In genomic region chr14:31829761-31830562, GRCm38 (mm10) we compare ENCODE assay signal across 8 mouse cellular contexts. TPM values are rescaled to one million over a fixed set of nuclear protein-coding genes. Genes with fewer than 3 reads are reported as not detected.
DNase-seq lines count a peak whose midpoint lies in the region; ATAC-seq and TF ChIP-seq lines count a peak whose summit lies in the region.

No protein-coding gene starts in this region.

- H3K9me3 ChIP-seq in ES-Bruce4 (replicated peaks; ENCODE audit: control insufficient read depth, insufficient read depth, low read length, poor library complexity, severe bottlenecking): no peaks in the 10 kb centered on the region
- H3K9me3 ChIP-seq in forebrain, embryonic 15.5 days: no peaks in the 10 kb centered on the region
- H3K9me3 ChIP-seq in hindbrain, embryonic 10.5 days: no peaks in the 10 kb centered on the region
- H3K9me3 ChIP-seq in lung, postnatal 0 days (ENCODE audit: low read length): no peaks in the 10 kb centered on the region

- H3K4me3 ChIP-seq in ES-Bruce4 (ENCODE audit: low read depth, low read length): peak overlapping the region; percentile 96
- H3K4me3 ChIP-seq in forebrain, embryonic 15.5 days: peak overlapping the region; percentile 92
- H3K4me3 ChIP-seq in hindbrain, embryonic 10.5 days: peak overlapping the region; percentile 97
- H3K4me3 ChIP-seq in lung, postnatal 0 days (ENCODE audit: low read depth, low read length): peak overlapping the region; percentile 88

- peaks cover 5% of the 10 kb centered on the region for H3K4me1 ChIP-seq in ES-Bruce4 (ENCODE audit: control insufficient read depth, insufficient read depth, low read length)
- peaks cover 25% of the 10 kb centered on the region for H3K4me1 ChIP-seq in forebrain, embryonic 15.5 days
- H3K4me1 ChIP-seq in hindbrain, embryonic 10.5 days (replicated peaks): peaks cover 29% of the 10 kb centered on the region; the same call in 1 of the 2 replicates
- H3K4me1 ChIP-seq in lung, postnatal 0 days (ENCODE audit: insufficient read depth, low read depth, low read length): no peaks in the 10 kb centered on the region

- peak overlapping the region; percentile 78 for H3K4me2 ChIP-seq in forebrain, embryonic 15.5 days (replicated peaks)
- peak overlapping the region; percentile 95 for H3K4me2 ChIP-seq in lung, postnatal 0 days (replicated peaks; ENCODE audit: low read depth, low read length)

- no peak for TF ChIP-seq POLR2A in ES-Bruce4 (IDR thresholded peaks at IDR 0.05; ENCODE audit: insufficient read depth, low read length)

- DNase-seq in cerebellum, adult 11-12 months: peak; percentile 71
- DNase-seq in hindbrain, embryonic 10.5 days (ENCODE audit: low spot score): peak; percentile 70
- peak; percentile 46 to 60 for DNase-seq in layer of hippocampus, postnatal 10 days (ENCODE audit: low spot score in 2 of 2)
- peak; percentile 68 for DNase-seq in lung, postnatal 0 days (ENCODE audit: low spot score)
- DNase-seq in ovary, postnatal 10 days (ENCODE audit: low spot score): peak; percentile 21
- DNase-seq in thymus, postnatal 10 days (ENCODE audit: low spot score in 2 of 2): peak; percentile 58 to 62

- peak; percentile 62 for ATAC-seq in forebrain, embryonic 15.5 days (replicated peaks)
- ATAC-seq in lung, postnatal 0 days: peak; percentile 82

- TF ChIP-seq EP300 in ES-Bruce4 (IDR thresholded peaks at IDR 0.05; ENCODE audit: insufficient read depth, low read depth, low read length): 0 out of 2 replicates have a peak, but pooled peaks have one; percentile 9
- no peak for TF ChIP-seq EP300 in lung, postnatal 0 days (IDR thresholded peaks at IDR 0.05)

- no peaks in the 10 kb centered on the region for H3K36me3 ChIP-seq in ES-Bruce4 (ENCODE audit: control insufficient read depth, insufficient read depth, low read length, poor library complexity, severe bottlenecking)
- no peaks in the 10 kb centered on the region for H3K36me3 ChIP-seq in forebrain, embryonic 15.5 days
- no peaks in the 10 kb centered on the region for H3K36me3 ChIP-seq in hindbrain, embryonic 10.5 days
- no peaks in the 10 kb centered on the region for H3K36me3 ChIP-seq in lung, postnatal 0 days (ENCODE audit: insufficient read depth, low read length)

- H3K27ac ChIP-seq in ES-Bruce4 (ENCODE audit: insufficient read depth, low read length): peak overlapping the region; percentile 78
- H3K27ac ChIP-seq in forebrain, embryonic 15.5 days (replicated peaks): peak overlapping the region; percentile 96
- peak overlapping the region; percentile 94 for H3K27ac ChIP-seq in hindbrain, embryonic 10.5 days
- H3K27ac ChIP-seq in lung, postnatal 0 days (ENCODE audit: low read length): peak overlapping the region; percentile 90

- no peaks in the 10 kb centered on the region for H3K27me3 ChIP-seq in ES-Bruce4 (ENCODE audit: control insufficient read depth, insufficient read depth, low read length, poor library complexity, severe bottlenecking)
- no peaks in the 10 kb centered on the region for H3K27me3 ChIP-seq in forebrain, embryonic 15.5 days
- no peaks in the 10 kb centered on the region for H3K27me3 ChIP-seq in hindbrain, embryonic 10.5 days (ENCODE audit: insufficient read depth, poor library complexity, severe bottlenecking)
- H3K27me3 ChIP-seq in lung, postnatal 0 days (replicated peaks; ENCODE audit: insufficient read depth, low read length): no peaks in the 10 kb centered on the region

- peak overlapping the region; percentile 90 for H3K9ac ChIP-seq in ES-Bruce4 (ENCODE audit: low read depth, poor library complexity, severe bottlenecking)
- H3K9ac ChIP-seq in forebrain, embryonic 15.5 days (replicated peaks): peak overlapping the region; percentile 87
- H3K9ac ChIP-seq in lung, postnatal 0 days (replicated peaks; ENCODE audit: low read depth): peak overlapping the region; percentile 70

- TF ChIP-seq CTCF in ES-Bruce4 (IDR thresholded peaks at IDR 0.05; ENCODE audit: low read depth, low read length): no peak
- TF ChIP-seq CTCF in lung, postnatal 0 days (IDR thresholded peaks at IDR 0.05): no peak

- under 1% methylated on average over 80 of the region's 97 CpGs for WGBS in forebrain, embryonic 15.5 days
- under 1% methylated on average over 95 of the region's 97 CpGs for WGBS in hindbrain, embryonic 10.5 days
- under 1% methylated on average over 45 of the region's 97 CpGs for WGBS in lung, postnatal 0 days

RNA-seq across cellular contexts. Expression of gene Ankrd28, which starts 0.5 kb away (rescaled TPM):
- polyA plus RNA-seq in ES-Bruce4 (2011; ENCODE audit: insufficient read depth, insufficient read length, low read depth, missing spikeins): 83.6 and 104 TPM in 2 replicates
- polyA plus RNA-seq in forebrain, embryonic 15.5 days (2015; fragmentation: Nextera tagmentation; extraction: Ambion mirVana): 11.6 and 12.3 TPM in 2 replicates
- polyA plus RNA-seq in hindbrain, embryonic 10.5 days (2016; fragmentation: Nextera tagmentation; extraction: Ambion mirVana): 7.7 and 9.1 TPM in 2 replicates
- 10 to 100 TPM; 57.7 to 63.9 TPM for total RNA-seq in layer of hippocampus, postnatal 10 days (2021)
- 3.7 and 3.8 TPM in 2 replicates for polyA plus RNA-seq in lung, postnatal 0 days (2015; fragmentation: Nextera tagmentation; extraction: Ambion mirVana)

Comparison
In these comparisons a context has a peak if more than half of its experiments do, and no peak if none do; other contexts are left out.
1. Peak in every context shown above with its lines: DNase-seq, ATAC-seq, H3K4me3 ChIP-seq and H3K27ac ChIP-seq.
2. DNase-seq: peak in every context shown above with its lines; median percentile 71 in cerebellum, adult 11-12 months; 70 in hindbrain, embryonic 10.5 days; 68 in lung, postnatal 0 days; 60 in thymus, postnatal 10 days; 53 in layer of hippocampus, postnatal 10 days; 21 in ovary, postnatal 10 days.